Mouse (Mus musculus) brain, embryonic 18.5 days (tissue): ENCODE results near the gene Anxa5.

Experiments used
- DNase-seq: peaks from one replicate; pipeline ENCODE4 v3.0.0-alpha.2; 2012; ENCODE audit warnings: low read depth, low spot score

The Anxa5 gene

GRCm38 (mm10) chr3:36449292-36450165 lies 26.2 kb downstream of the Anxa5 start:
- DNase-seq: no peak

GRCm38 (mm10) chr3:36446918-36447317 lies 28.8 kb downstream of the Anxa5 start:
- no peak for DNase-seq

GRCm38 (mm10) chr3:36446506-36446905 lies 29.2 kb downstream of the Anxa5 start:
- no peak for DNase-seq

GRCm38 (mm10) chr3:36446041-36446440 lies 29.7 kb downstream of the Anxa5 start:
- DNase-seq: no peak

- DNase-seq: peak; percentile 32
Measured at GRCm38 (mm10) chr3:36442426-36442825, 33.3 kb downstream of the Anxa5 start.

- DNase-seq: no peak
Measured at GRCm38 (mm10) chr3:36440280-36440679, 35.4 kb downstream of the Anxa5 start.

- DNase-seq: no peak
Measured at GRCm38 (mm10) chr3:36430360-36430759, 45.3 kb downstream of the Anxa5 start.

- DNase-seq: no peak
Measured at GRCm38 (mm10) chr3:36427386-36427785, 48.3 kb downstream of the Anxa5 start.

GRCm38 (mm10) chr3:36409456-36409855 lies 66.2 kb downstream of the Anxa5 start:
- DNase-seq: no peak

GRCm38 (mm10) chr3:36406967-36407366 lies 68.7 kb downstream of the Anxa5 start:
- DNase-seq: no peak

- no peak for DNase-seq
Measured at GRCm38 (mm10) chr3:36406340-36406739, 69.4 kb downstream of the Anxa5 start.

- no peak for DNase-seq
Measured at GRCm38 (mm10) chr3:36401900-36402299, 73.8 kb downstream of the Anxa5 start.

GRCm38 (mm10) chr3:36400657-36401056 lies 75.0 kb downstream of the Anxa5 start:
- DNase-seq: no peak
